9 mouse cellular contexts compared by ENCODE assay signal in genomic region chr3:73046248-73046647, GRCm38 (mm10). TPM values are rescaled to one million over a fixed set of nuclear protein-coding genes. Genes with fewer than 3 reads are reported as not detected.
A peak's percentile ranks its signal among the peaks of the same experiment; 100 is the strongest.
DNase-seq lines count a peak whose midpoint lies in the region; ATAC-seq and TF ChIP-seq lines count a peak whose summit lies in the region.
"Had no signal": no experiment of that assay in that cellular context is flagged by ENCODE, and none has a peak within 500 bp of the region (broad histone marks: within the 10 kb centered on the region; RNA-seq: fewer than 3 reads in every experiment).

No protein-coding gene starts in this region.

- no peak overlapping the region for H3K9ac ChIP-seq in embryonic facial prominence, embryonic 11.5 days (replicated peaks; ENCODE audit: low read length)
- H3K9ac ChIP-seq in hindbrain, postnatal 0 days (replicated peaks; ENCODE audit: low read length), result no peak overlapping the region
- no peak overlapping the region for H3K9ac ChIP-seq in lung, embryonic 14.5 days
- H3K9ac ChIP-seq: liver, embryonic 15.5 days had no signal

- no peak overlapping the region for H3K27ac ChIP-seq in embryonic facial prominence, embryonic 11.5 days (replicated peaks; ENCODE audit: low read depth, low read length)
- no peak overlapping the region for H3K27ac ChIP-seq in hindbrain, postnatal 0 days
- H3K27ac ChIP-seq in lung, embryonic 14.5 days (ENCODE audit: low read depth), result no peak overlapping the region
- H3K27ac ChIP-seq: liver, embryonic 15.5 days had no signal

- WGBS in embryonic facial prominence, embryonic 11.5 days, result 2% methylated on average over 3 of the region's 3 CpGs
- WGBS in hindbrain, postnatal 0 days, result 2% methylated on average over 3 of the region's 3 CpGs
- under 1% methylated on average over 3 of the region's 3 CpGs for WGBS in lung, embryonic 14.5 days

- H3K36me3 ChIP-seq in embryonic facial prominence, embryonic 11.5 days (replicated peaks; ENCODE audit: control insufficient read depth, insufficient read depth, low read depth, low read length), result no peaks in the 10 kb centered on the region
- H3K36me3 ChIP-seq in hindbrain, postnatal 0 days (ENCODE audit: insufficient read depth, low read length), result peaks cover 10% of the 10 kb centered on the region
- H3K36me3 ChIP-seq in lung, embryonic 14.5 days (ENCODE audit: insufficient read depth), result no peaks in the 10 kb centered on the region
- H3K36me3 ChIP-seq: liver, embryonic 15.5 days had no signal

- no peaks in the 10 kb centered on the region for H3K27me3 ChIP-seq in embryonic facial prominence, embryonic 11.5 days (ENCODE audit: control insufficient read depth, insufficient read depth, low read length)
- no peaks in the 10 kb centered on the region for H3K27me3 ChIP-seq in hindbrain, postnatal 0 days (ENCODE audit: insufficient read depth, low read length)
- no peaks in the 10 kb centered on the region for H3K27me3 ChIP-seq in lung, embryonic 14.5 days (ENCODE audit: insufficient read depth, low read length)
- H3K27me3 ChIP-seq: liver, embryonic 15.5 days had no signal

- no peak overlapping the region for H3K4me2 ChIP-seq in embryonic facial prominence, embryonic 11.5 days (ENCODE audit: low read depth, low read length)
- no peak overlapping the region for H3K4me2 ChIP-seq in hindbrain, postnatal 0 days (ENCODE audit: low read depth, low read length)
- H3K4me2 ChIP-seq in lung, embryonic 14.5 days, result no peak overlapping the region
- H3K4me2 ChIP-seq: liver, embryonic 15.5 days had no signal

- 0 out of 2 replicates have a peak, but pooled peaks have one; percentile 34 for ATAC-seq in embryonic facial prominence, embryonic 11.5 days (replicated peaks; ENCODE audit: insufficient number of reproducible peaks, low FRiP score, low TSS enrichment, low read depth)
- ATAC-seq in hindbrain, postnatal 0 days, result peak; percentile 78; the same call in 1 of the 2 replicates
- ATAC-seq in lung, embryonic 14.5 days (ENCODE audit: insufficient read depth), result peak; percentile 71

- peak; percentile 33 for DNase-seq in gastrocnemius, postnatal 10 days
- DNase-seq in gastrocnemius, postnatal 25 days, result no peak
- DNase-seq in 416B (ENCODE audit: low read depth), result peak; percentile 66
- DNase-seq in adrenal gland, postnatal 14 days, result peak; percentile 63
- peak; percentile 84 for DNase-seq in embryonic facial prominence, embryonic 11.5 days (ENCODE audit: low spot score)
- DNase-seq in hindbrain, postnatal 0 days (ENCODE audit: low spot score), result peak; percentile 85
- peak; percentile 85 for DNase-seq in lung, embryonic 14.5 days
- peak; percentile 40 for DNase-seq in right cerebral cortex, postnatal 14 days

- no peak overlapping the region for H3K4me3 ChIP-seq in embryonic facial prominence, embryonic 11.5 days (ENCODE audit: low read depth, low read length)
- H3K4me3 ChIP-seq in hindbrain, postnatal 0 days (ENCODE audit: low read length), result no peak overlapping the region
- no peak overlapping the region for H3K4me3 ChIP-seq in lung, embryonic 14.5 days (ENCODE audit: low read depth, low read length)
- H3K4me3 ChIP-seq: liver, embryonic 15.5 days had no signal

- H3K9me3 ChIP-seq in embryonic facial prominence, embryonic 11.5 days (replicated peaks; ENCODE audit: control insufficient read depth, low read length), result no peaks in the 10 kb centered on the region
- H3K9me3 ChIP-seq in hindbrain, postnatal 0 days (ENCODE audit: low read length), result no peaks in the 10 kb centered on the region
- H3K9me3 ChIP-seq in lung, embryonic 14.5 days (ENCODE audit: low read depth, low read length), result no peaks in the 10 kb centered on the region
- H3K9me3 ChIP-seq: liver, embryonic 15.5 days had no signal

- TF ChIP-seq CTCF in hindbrain, postnatal 0 days (IDR thresholded peaks at IDR 0.05; ENCODE audit: low read depth), result peak; percentile 88
- TF ChIP-seq CTCF in lung, embryonic 14.5 days (IDR thresholded peaks at IDR 0.05; ENCODE audit: low read depth), result peak; percentile 83

- no peaks in the 10 kb centered on the region for H3K4me1 ChIP-seq in embryonic facial prominence, embryonic 11.5 days (ENCODE audit: control insufficient read depth, insufficient read depth, low read length)
- H3K4me1 ChIP-seq in hindbrain, postnatal 0 days (ENCODE audit: insufficient read depth, low read length), result no peaks in the 10 kb centered on the region
- H3K4me1 ChIP-seq in lung, embryonic 14.5 days (ENCODE audit: insufficient read depth), result no peaks in the 10 kb centered on the region
- H3K4me1 ChIP-seq: liver, embryonic 15.5 days had no signal

RNA-seq across cellular contexts. Expression of gene Slitrk3, which starts 11.4 kb away (rescaled TPM):
- under 1 TPM; 0.19 to 0.47 TPM for total RNA-seq in gastrocnemius, postnatal 10 days (2021)
- under 1 TPM in 1 of 2 experiments, not detected in 1; 0.08 TPM for total RNA-seq in gastrocnemius, postnatal 25 days (2021)
- total RNA-seq in adrenal gland, postnatal 14 days (2021), result 0.11 TPM in 1 of 2 replicates, not detected in the other
- 0.63 TPM in 2 replicates for polyA plus RNA-seq in embryonic facial prominence, embryonic 11.5 days (2014; fragmentation: Nextera tagmentation; extraction: Ambion mirVana)
- 25.7 and 30.5 TPM in 2 replicates for total RNA-seq in hindbrain, postnatal 0 days (2014; rRNA removed)
- polyA plus RNA-seq in hindbrain, postnatal 0 days (2015; fragmentation: Nextera tagmentation; extraction: Ambion mirVana), result 18.7 and 20.0 TPM in 2 replicates
- polyA plus RNA-seq in lung, embryonic 14.5 days (2014; fragmentation: Nextera tagmentation; extraction: Ambion mirVana), result 0.04 and 0.09 TPM in 2 replicates

Comparison
In these comparisons a context has a peak if more than half of its experiments do, and no peak if none do; other contexts are left out.
1. RNA of gene Slitrk3, which starts 11.4 kb away (total RNA-seq): 25.7 to 30.5 TPM in hindbrain, postnatal 0 days; 0.19 to 0.47 TPM in gastrocnemius, postnatal 10 days, 0.08 TPM in gastrocnemius, postnatal 25 days and 0.11 TPM in adrenal gland, postnatal 14 days; every median in the first group is over 10 times any median in the second.
2. Peak in every context shown above with its lines, with median percentiles within 50 percentile points of each other: ATAC-seq.